Mouse (Mus musculus) gonadal fat pad, adult 2 months (tissue): ENCODE data around the gene Ralbp1. TPM values are rescaled to one million over a fixed set of nuclear protein-coding genes. Genes with fewer than 3 reads are reported as not detected.

ENCODE experiments used
- DNase-seq: peaks from one replicate; pipeline ENCODE4 v3.0.0-alpha.2; 2012; ENCODE audit warnings: low read depth
- polyA plus RNA-seq: library from polyadenylated mRNA; depleted of rRNA; stranded (reverse); fragments of >200 nt; gene quantifications from 2 replicates; pipeline ENCODE4 v1.2.3, GENCODE M21; 2012

Gene Ralbp1
- polyA plus RNA-seq, 1 experiment = 38.3 TPM

DNA sequence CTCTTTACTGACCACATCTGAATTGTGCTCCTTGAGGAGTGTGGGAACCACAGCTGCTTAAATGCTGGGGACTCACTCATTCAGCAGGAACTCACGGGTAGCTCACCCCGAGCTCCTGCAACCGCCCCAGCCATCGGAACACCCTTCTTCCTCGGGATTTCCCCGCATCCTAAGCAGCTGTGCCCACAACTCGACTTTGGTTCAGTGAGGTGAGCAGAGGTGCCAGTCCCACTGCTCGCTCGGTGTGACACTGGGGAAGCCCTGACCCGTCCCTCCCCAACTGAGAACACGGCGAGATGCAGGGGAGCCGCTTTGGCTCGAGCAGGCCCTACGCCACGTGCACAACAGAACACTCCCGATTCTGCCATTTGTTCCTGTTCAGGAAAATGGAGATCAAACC is 35.1 kb downstream of the Ralbp1 start:
- no peak for DNase-seq

DNA sequence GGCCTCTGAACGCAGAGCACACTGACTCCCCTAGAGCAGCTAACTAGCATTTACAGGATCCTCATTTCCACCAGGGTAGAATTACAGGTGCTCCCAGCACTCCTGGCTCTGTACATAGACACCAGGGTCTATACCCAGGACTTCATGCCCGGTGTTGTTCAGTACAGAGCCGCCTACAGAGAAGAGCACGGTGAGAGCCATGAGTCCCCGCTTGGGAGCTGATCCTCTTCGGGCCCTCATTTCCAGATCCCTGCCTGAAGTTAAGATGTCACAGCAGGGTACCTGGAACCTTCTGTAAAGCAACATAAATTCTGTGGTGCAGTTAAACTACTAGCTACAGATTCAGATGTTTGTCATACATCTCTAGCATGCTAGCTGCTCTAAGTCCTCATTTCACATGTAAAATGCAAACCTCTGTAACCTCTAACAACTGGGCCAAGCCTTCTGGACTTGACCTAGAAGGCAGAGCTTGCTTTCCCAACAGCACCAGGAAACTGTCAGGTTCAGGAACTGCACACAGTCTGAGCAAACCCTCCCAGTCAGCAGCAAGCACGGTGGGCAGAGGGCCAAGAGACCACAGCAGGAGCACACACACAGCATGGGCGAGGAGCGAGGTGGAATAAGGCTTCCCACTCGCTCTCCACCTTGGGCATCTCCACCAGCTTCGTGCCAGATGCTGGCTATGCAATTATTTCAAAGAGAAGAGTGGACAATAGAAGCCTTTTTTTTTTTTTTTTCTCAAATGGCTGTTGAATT is 37.7 kb downstream of the Ralbp1 start:
- no peak for DNase-seq

DNA sequence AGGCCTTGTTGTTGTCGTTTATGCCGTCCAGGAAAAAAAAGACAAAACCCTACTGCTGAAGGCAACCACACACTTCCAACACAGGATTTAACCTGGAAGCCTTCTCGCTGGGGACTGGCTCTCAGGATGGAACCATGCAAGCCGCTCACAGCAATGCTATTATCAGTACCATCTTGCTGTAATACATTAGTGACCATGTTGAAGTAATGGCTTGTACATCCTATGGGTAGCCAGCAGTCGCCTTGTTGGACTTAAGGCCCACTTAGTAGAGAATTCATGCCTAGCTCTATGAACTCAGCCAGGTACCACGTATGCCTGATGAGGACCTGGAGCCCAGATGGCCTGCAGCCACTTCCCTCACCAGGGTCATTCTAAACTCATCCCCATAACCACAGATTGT is 40.2 kb downstream of the Ralbp1 start:
- DNase-seq = no peak

DNA sequence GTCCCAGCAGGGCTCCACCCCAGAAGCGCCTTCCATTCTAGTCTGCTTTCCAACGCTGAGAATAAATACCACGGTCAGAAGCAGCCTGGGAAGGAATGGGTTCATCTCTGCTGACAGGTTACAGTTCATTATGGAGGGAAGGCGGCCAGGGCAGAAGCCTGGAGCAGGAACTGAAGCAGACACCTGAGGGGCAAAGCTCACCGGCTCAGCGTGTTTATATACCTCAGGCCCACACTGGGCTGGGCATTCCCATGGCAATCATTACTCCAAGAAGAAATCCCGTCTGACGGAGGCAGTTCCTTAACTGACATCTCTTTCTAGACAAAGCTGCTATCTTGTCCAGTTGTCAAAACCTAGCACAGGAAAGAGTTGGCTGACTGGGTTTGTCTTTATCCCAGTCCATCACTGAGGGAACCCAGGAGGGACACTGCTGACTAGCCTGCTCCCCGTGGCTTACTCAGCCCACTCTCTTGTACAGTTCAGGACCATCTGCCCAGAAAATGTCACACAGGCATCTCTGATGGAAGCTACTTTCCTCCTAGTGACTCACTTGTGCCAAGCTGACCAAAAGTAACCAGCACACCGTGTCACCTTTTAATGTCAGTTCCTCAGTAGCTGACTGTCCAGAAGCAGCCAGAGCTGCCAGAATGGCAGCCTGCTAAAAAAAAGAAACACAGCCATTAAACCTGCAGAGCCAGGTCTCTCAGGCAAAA is 42.8 kb downstream of the Ralbp1 start:
- DNase-seq = no peak

DNA sequence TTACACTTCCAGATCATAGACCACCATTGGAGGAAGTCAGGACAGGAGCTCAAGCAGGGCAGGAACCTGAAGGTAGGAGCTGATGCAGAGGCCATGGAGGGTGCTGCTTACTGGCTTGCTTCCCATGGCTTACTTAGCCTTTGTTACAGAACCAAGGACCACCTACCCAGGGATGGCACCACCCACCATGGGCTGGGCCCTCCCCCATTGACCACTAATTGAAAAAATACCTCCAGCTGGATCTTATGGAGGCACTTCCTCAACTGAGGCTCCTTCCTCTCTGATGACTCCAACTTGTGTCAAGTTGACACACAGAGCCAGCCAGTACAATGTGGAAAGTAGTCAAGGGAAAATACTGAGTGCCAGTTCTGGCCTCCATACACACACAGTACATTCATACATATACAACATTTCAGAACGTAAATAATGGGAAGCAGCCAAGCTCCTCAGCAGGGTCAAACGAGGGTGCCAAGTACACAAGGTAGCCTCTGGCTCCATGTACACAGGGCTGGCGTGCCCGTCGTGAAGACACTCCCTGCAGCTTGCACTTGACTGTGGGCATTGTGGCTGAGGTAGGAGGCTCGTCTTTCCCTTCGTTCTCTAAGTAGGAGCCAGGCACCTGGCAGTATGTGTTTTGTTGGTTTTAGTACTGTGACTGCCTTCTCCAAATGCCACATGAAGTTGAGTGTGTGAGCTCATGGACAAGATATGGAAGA is 45.9 kb downstream of the Ralbp1 start:
- no peak for DNase-seq

DNA sequence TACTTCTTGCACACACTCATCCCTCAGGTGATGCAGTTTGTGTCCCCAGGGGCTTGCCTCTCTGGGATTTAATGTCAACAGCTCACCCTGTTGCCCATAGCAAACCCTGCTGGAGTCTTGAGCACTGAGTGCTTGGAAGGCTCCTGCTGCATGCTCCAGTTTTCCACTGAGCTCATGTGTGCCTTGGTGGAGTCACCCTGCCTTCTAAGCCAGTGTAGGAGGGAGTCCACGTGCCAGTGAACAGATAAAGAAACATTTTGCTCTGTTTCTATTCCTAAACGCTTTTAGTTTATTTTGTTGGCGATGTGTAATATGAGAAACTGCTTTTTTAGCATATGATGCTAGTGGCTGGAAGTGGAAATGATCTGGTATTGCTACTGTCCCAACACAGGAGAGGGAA is 48.9 kb downstream of the Ralbp1 start:
- no peak for DNase-seq

DNA sequence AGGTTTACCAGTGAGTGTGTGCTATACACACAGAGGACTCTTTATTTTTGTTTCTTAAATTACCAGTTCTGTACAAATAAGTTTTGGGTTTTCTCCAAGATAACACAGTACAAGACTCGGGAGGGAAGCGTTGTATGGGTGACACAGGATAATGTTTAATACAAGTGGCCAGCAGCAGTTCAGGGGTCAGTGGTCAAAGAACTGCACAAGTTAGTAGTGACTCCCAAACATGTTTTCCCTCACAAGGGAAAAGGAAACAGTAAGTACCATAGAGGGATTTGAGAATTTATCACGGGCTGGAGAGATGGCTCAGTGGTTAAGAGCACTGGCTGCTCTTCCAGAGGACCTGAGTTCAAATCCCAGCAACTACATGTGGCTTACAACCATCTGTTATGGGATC is 51.7 kb downstream of the Ralbp1 start:
- no peak for DNase-seq

DNA sequence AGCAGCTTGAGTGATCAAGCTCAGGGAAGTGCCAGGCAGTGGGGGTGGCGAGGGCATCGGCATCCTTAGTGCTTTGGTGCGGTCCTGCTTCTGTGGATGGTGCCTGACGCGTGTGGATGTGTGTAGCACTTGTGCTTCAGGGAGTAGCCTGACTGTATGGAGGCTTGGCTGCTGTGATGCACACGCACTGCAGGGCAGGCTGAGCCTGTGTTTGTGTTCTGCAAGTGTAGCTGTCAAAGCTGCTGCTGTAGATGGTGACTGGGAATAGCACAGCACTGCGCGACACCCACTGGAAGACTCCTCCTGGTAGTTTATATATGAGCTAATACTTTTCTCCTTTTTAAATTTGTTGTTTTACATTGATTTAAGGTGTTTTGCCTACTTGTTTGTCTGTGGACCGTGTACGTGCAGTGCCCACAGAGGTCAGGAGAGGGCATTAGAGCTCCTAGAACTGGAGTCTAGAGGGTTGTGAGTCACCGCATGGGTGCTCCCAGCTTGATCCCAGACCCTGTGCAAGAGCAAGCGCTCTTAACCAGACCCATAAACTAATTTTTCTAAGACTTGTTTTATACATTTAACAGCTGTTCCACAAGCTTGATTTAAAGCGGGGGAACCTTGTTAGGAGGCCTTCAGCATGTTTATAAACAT is 55.3 kb downstream of the Ralbp1 start:
- DNase-seq = no peak

DNA sequence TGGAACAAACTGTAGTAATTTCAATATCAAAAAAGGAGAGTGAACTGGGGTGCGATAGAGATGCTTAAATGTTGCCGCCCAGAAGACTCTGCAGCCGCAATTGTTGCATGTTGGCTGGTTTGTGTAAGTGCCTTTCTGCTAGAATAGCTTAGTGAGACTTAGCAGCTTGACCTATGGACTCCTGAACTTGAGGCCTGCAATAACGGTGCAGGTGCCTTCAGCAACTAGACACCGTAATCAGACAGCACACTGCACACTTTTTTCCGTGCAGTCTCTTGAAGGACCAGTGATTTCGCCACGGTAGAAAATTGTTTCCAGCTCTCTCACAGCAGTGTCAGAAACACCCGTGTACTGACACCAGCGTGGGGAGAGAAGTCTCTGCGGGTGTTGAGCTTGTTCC is 56.6 kb downstream of the Ralbp1 start:
- DNase-seq = no peak

DNA sequence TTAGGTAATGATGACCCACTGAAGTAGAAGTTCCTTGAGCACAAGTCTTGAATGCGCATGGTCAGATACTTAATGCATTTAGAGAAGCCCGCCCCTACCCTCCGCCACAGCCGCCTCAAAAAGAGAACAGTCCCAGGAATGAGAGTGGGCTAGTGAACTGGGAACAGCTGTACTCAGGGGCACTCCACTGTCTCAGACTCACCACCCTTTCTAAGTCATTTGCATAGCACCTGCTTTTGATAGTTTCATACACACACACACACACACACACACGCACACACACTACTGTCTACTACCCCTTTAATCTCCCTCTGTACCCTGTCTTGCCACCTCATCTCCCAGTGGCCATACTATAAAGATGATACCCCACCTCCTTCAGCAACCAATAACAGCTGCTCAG is 57.7 kb downstream of the Ralbp1 start:
- DNase-seq = no peak

DNA sequence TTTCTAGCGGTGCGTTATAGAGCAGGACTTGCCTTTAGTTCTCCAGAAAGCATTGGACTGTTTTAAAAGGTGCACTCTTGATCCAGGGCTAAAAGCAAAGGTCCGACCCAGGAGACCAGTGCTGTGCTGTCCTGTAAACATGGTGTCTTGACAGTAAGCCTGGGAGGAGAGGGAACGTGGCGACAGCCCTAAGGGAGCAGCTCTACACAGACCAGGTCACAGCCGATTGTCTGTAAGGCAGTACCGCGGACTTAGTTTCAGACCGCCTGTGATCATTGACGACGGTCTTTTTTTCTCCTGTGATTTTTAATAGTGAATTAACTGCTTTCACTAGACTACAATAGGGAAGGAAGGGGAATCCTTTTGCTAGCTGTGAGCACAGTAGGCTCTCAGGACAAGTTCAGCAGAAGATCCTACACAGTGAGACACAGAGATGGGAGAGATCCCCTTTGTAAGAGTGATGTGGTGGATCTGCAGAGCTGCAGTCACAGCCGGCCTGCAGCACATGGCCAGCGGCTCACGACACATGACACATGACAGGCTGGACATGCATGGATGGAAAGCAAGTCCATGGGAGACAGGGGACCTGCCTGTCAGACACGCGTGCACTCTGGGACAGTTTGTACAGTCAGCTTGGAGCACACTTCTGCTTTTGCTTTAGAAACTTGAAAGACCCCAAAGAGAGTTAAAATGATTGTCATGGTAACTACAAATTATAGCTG is 58.3 kb downstream of the Ralbp1 start:
- DNase-seq = no peak

DNA sequence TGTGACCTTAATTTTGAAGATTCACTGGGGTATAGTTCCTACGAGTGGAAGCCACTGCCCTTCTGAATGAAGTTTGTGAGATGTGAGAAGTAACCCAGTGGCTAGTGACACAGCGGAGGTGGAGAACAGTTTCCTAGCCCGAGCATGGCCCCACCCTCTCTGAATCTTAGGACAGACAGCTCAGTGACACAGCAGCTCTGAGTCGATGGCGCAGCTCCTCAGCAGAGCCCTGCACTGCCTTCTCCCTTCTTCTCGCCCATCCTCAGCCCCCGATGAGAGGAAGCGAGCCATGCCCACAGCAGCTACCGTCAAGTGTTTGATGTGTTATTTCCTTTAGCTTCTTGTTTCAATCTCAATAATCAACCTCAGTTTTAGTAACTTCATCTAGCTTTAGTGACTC is 59.3 kb downstream of the Ralbp1 start:
- no peak for DNase-seq

DNA sequence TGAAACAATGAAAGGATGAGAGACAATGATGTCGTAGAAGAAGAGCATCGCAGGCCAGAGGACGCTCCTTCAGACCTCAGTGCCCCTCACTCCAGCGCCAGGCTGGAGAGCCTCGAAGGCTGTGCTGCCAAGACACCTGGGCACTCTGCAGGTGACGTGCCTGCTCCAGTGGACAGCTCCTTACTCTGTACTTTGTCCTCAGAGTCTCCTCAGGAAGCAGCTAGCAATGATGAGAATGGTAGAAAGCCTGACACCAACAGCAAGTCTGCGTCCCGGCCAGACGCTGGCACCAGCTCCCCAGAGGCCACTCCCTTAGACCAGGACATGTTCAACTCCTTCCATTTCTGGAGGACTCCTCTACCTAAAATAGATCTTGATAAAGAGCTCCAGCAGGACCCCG is 61.4 kb downstream of the Ralbp1 start:
- DNase-seq = no peak

DNA sequence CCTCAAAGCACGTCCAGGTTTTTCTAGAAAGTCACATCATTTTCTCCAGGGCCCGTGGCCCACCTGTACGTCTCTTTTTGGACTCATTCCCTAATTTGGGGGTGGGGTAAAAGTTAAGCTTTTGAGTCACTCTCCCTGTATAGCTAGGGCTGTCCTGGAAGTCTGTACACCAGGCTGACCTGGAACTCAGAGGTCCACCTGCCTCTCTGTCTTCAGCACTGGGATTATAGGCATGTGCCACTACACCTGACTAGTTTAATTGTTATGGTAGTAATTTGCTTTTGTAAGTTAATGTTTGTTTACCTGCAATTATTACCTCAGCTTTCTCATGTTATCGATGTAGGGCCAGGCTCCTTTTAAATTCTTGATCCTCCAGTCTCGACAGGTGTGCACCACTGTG is 63.2 kb downstream of the Ralbp1 start:
- DNase-seq = no peak

DNA sequence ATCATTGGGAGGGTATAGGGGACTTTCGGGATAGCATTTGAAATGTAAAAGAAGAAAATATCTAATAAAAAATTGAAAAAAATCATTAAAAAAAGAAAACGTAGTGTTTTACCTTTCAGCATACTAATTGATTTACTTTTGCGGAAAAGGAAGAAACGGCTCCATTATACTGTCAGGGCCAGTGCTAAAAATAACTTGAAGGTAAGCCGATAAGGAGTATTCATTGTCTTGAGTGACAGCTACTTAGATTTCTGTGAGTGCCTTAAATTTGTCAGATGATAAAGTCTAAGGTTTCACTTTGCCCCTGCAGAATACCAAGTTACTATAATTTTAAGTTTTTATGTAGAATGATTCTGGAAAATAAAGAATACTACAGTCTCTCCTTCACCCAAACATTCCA is 65.4 kb downstream of the Ralbp1 start:
- no peak for DNase-seq

DNA sequence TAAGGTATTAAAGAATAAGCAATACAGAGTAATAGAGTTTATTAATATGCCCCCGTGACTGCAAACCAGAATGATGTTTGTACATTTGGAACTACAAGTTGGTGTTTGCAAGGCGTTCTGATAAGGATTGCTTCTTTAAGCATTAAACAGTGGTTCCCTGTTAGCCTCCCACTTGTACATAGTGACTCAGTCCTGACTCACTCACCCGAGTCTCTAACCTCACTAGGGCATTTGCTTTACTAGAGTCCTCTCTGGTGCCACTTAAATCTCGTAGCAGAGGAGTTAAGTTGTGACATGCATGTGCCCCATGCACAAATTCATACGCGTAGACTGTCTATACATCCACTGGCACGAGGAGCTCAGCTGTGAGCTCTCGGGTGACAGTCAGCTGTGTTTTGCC is 71.8 kb downstream of the Ralbp1 start:
- no peak for DNase-seq

DNA sequence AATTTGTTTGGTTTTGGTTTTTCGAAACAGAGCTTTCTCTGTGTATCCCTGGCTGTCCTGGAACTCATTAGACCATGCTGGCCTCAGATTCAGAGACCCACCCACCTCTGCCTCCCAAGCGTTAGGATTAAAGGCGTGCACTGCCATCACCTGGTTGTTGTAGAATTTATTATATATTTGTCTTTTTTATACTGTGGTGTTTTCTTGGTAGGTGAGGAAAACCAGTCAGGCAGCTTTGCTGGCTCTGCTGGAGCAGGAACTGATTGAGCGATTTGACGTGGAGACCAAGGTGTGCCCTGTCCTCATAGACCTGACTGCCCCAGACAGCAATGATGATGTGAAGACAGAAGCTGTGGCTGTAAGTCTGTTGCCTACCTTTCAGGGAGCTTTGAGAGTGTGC is 74.6 kb downstream of the Ralbp1 start:
- DNase-seq = no peak

DNA sequence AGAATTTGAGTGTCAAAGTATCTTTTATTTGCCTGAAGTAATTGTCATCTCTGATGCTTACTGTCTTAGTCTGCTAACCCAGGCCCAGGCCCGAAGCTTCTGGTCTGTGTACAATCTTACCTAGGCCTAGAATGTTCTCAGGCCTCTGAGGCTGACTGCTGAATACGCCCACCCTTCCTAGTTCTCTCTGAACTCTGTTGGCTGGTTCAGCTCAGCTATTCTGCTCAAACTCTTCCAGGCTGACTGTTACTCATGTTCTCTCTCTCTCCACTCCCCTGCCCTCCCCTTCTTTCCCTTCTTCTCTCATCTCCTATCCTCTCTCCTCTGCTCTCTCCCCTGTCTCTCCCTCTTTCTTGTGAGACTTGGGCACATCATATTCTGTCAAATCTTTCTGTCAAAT is 79.2 kb downstream of the Ralbp1 start:
- no peak for DNase-seq

DNA sequence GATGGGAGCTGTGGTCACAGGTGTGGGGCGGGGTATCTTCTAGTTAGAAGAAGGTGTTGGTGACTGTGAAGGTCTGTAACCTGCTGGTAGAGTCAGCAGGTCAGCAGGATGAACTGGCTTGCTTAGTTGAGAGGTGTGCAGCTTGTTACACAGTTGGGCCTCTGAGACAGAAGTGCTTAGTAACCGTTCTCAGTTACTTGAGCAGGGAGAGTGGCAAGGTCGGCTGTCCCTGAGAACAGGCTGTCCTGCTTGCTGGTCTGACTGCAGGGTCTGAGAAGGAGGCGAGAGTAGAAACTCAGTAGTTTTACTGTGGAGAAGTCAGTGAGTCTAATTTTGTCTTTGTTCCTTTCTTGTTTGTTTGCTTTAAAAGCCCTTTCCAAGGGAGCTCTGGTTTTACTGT is 79.6 kb downstream of the Ralbp1 start:
- DNase-seq = no peak

DNA sequence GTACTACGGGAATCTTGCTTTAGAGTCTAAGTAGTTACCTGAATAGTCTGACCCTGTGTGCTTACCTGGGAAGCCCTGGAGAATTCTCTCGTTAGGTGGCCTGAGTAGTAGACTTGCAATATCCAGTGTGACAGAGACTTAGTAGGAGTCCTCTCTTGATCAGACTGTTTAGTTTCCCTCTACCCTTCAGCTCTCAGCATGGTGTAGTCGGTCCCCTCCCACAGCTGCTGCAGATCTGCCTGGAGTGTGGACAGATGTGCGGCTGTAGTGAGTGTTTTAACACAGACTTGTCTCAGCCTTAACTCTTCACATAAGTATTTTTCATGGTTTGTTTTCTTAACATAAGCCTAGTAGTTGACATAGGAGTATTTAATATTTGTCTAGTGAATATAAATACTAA is 83.6 kb downstream of the Ralbp1 start:
- DNase-seq = no peak

DNA sequence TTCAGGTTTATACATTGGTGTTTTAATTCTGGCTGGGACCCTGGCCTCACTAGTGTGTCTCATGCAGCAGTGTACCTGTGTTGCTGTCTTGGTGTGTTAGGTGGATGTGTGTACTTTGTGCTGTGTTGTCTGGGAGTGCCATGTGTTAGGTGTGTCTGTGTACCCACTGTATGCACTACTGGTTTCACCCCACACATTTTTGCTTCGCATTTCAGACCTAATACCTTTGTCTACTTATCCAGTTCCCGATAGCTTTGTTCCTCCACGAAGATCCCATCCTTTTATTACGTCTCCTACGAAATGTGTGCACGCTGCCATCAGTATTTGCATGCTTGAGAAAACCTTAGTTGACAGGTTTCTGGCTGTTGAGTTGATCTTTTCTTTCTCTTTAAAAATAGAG is 85.1 kb downstream of the Ralbp1 start:
- DNase-seq = no peak

DNA sequence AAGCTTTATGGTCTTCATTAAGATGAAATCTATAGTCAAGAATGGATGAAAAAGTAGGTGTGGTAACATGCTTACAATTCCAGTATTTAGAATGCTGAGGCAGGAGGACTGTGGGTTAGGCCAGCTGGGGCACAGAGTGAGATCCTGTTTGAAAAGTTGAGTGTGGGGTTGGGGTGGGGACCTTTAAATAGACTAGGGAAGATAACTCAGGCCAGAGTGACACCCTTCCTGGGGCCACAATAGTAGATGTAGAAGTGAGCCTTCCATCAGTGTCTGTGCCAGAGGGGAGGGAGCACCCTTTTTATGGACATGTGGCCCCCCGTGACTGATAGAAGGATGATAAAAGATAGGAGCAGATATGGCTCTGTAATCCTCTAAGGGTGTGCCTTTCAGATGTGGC is 86.2 kb downstream of the Ralbp1 start:
- no peak for DNase-seq
